Mouse (Mus musculus): ENCODE results near the gene 9130019O22Rik.

- TF ChIP-seq CTCF (IDR thresholded peaks at IDR 0.05; ENCODE audit: insufficient read depth, low read length) (peak; percentile 61; the same call in 1 of the 2 replicates), POLR2A (IDR thresholded peaks at IDR 0.05; ENCODE audit: borderline replicate concordance, extremely low read depth, low read depth, low read length) (peak; percentile 88; the same call in 1 of the 2 replicates)
Measured at GRCm38 (mm10) chr7:127375271-127376245, 11.4 kb downstream of the 9130019O22Rik start, which contains the start of gene Zfp747.
